Mouse (Mus musculus): ENCODE measurements around the gene Robo2. TPM values are rescaled to one million over a fixed set of nuclear protein-coding genes. Genes with fewer than 3 reads are reported as not detected.
"Not testable (repeated sequence)": the region's sequence is repeated elsewhere in the genome, so short reads cannot be mapped to it uniquely, and the experiment has no call there.

Gene Robo2
- total RNA-seq, 2 experiments from 2014 or later, result 222 to 248 TPM

- intact Hi-C loops (cut with DNase I), result no loop called here
- DNase-seq, result peak; percentile 71
Measured at GRCm38 (mm10) chr16:74089951-74090350, 321.7 kb downstream of the Robo2 start.

- no peak for DNase-seq
- intact Hi-C loops (cut with DNase I), result no loop called here
Measured at GRCm38 (mm10) chr16:74084188-74084587, 327.4 kb downstream of the Robo2 start.

GRCm38 (mm10) chr16:74072671-74073070, 339.0 kb downstream of the Robo2 start:
- no peak for DNase-seq
- intact Hi-C loops (cut with DNase I), result no loop called here

- no peak for DNase-seq
- intact Hi-C loops (cut with DNase I), result no loop called here
Measured at GRCm38 (mm10) chr16:74070628-74071027, 341.0 kb downstream of the Robo2 start.

- DNase-seq, result no peak
- intact Hi-C loops (cut with DNase I), result no loop called here
Measured at GRCm38 (mm10) chr16:74065958-74066357, 345.7 kb downstream of the Robo2 start.

- no peak for DNase-seq
- intact Hi-C loops (cut with DNase I), result no loop called here
Measured at GRCm38 (mm10) chr16:74061951-74062350, 349.7 kb downstream of the Robo2 start.

- no peak for DNase-seq
- intact Hi-C loops (cut with DNase I), result no loop called here
Measured at GRCm38 (mm10) chr16:74061479-74061878, 350.1 kb downstream of the Robo2 start.

- intact Hi-C loops (cut with DNase I), result no loop called here
- no peak for DNase-seq
Measured at GRCm38 (mm10) chr16:74056886-74057285, 354.7 kb downstream of the Robo2 start.

- intact Hi-C loops (cut with DNase I), result no loop called here
Measured at GRCm38 (mm10) chr16:74056210-74056609, 355.4 kb downstream of the Robo2 start.

GRCm38 (mm10) chr16:74055061-74055751, 356.4 kb downstream of the Robo2 start:
- intact Hi-C loops (cut with DNase I), result no loop called here
- DNase-seq, result peak; percentile 91

More at GRCm38 (mm10) chr16:74056210-74056609, 355.4 kb downstream of the Robo2 start:
- DNase-seq, result no peak

GRCm38 (mm10) chr16:74049467-74049866, 362.2 kb downstream of the Robo2 start:
- intact Hi-C loops (cut with DNase I), result no loop called here
- DNase-seq, result no peak

GRCm38 (mm10) chr16:74048980-74049379, 362.6 kb downstream of the Robo2 start:
- DNase-seq, result no peak
- intact Hi-C loops (cut with DNase I), result no loop called here

GRCm38 (mm10) chr16:74047232-74047631, 364.4 kb downstream of the Robo2 start:
- no peak for DNase-seq
- intact Hi-C loops (cut with DNase I), result no loop called here

- DNase-seq; intact Hi-C loops (cut with DNase I): not testable (repeated sequence)
Measured at GRCm38 (mm10) chr16:74040797-74041196, 370.8 kb downstream of the Robo2 start.

- DNase-seq, result peak; percentile 74
- intact Hi-C loops (cut with DNase I), result no loop called here
Measured at GRCm38 (mm10) chr16:74027822-74028221, 383.8 kb downstream of the Robo2 start.

GRCm38 (mm10) chr16:74022281-74022978, 389.2 kb downstream of the Robo2 start:
- intact Hi-C loops (cut with DNase I), result no loop called here
- DNase-seq, result no peak

- DNase-seq, result no peak
- intact Hi-C loops (cut with DNase I), result no loop called here
Measured at GRCm38 (mm10) chr16:74005767-74006166, 405.9 kb downstream of the Robo2 start.

GRCm38 (mm10) chr16:74001331-74001730, 410.3 kb downstream of the Robo2 start:
- intact Hi-C loops (cut with DNase I), result no loop called here
- no peak for DNase-seq

GRCm38 (mm10) chr16:73991212-73991611, 420.4 kb downstream of the Robo2 start:
- no peak for DNase-seq
- intact Hi-C loops (cut with DNase I), result no loop called here

- intact Hi-C loops (cut with DNase I), result no loop called here
Measured at GRCm38 (mm10) chr16:73969573-73969972, 442.1 kb downstream of the Robo2 start.

GRCm38 (mm10) chr16:73964366-73964926, 447.2 kb downstream of the Robo2 start:
- no peak for DNase-seq
- intact Hi-C loops (cut with DNase I), result no loop called here

More at GRCm38 (mm10) chr16:73969573-73969972, 442.1 kb downstream of the Robo2 start:
- DNase-seq, result no peak

- DNase-seq, result no peak
- intact Hi-C loops (cut with DNase I), result no loop called here
Measured at GRCm38 (mm10) chr16:73959479-73959970, 452.1 kb downstream of the Robo2 start.
